Comparison of ENCODE assay signal across 9 mouse cellular contexts in genomic region chr4:114477082-114477771, GRCm38 (mm10).
DNase-seq lines count a peak whose midpoint lies in the region; ATAC-seq lines count a peak whose summit lies in the region.
"Had no signal": no experiment of that assay in that cellular context is flagged by ENCODE, and none has a peak within 500 bp of the region (broad histone marks: within the 10 kb centered on the region; RNA-seq: fewer than 3 reads in every experiment).

No protein-coding gene starts in this region.

- no peaks in the 10 kb centered on the region for H3K9me3 ChIP-seq in lung, embryonic 16.5 days (ENCODE audit: control insufficient read depth, low read length)
- H3K9me3 ChIP-seq in heart, embryonic 11.5 days (replicated peaks; ENCODE audit: control insufficient read depth, low read length), result no peaks in the 10 kb centered on the region
- H3K9me3 ChIP-seq in limb, embryonic 11.5 days (ENCODE audit: control insufficient read depth, low read length), result no peaks in the 10 kb centered on the region

- H3K9ac ChIP-seq in lung, embryonic 16.5 days (ENCODE audit: low read length), result no peak overlapping the region
- H3K9ac ChIP-seq in heart, embryonic 11.5 days (ENCODE audit: low read depth, low read length), result no peak overlapping the region
- no peak overlapping the region for H3K9ac ChIP-seq in limb, embryonic 11.5 days (ENCODE audit: low read length)

- peak; percentile 45 for ATAC-seq in lung, embryonic 16.5 days (ENCODE audit: low read depth)
- ATAC-seq in heart, embryonic 11.5 days (replicated peaks; ENCODE audit: insufficient number of reproducible peaks, low FRiP score, low TSS enrichment), result 0 out of 2 replicates have a peak, but pooled peaks have one; percentile 50
- ATAC-seq in limb, embryonic 11.5 days (ENCODE audit: insufficient number of reproducible peaks, low FRiP score, low TSS enrichment, low read depth), result 0 out of 2 replicates have a peak, but pooled peaks have one; percentile 41
- ATAC-seq: Patski had no signal

- no peak overlapping the region for H3K4me2 ChIP-seq in lung, embryonic 16.5 days (ENCODE audit: low read depth, low read length)
- no peak overlapping the region for H3K4me2 ChIP-seq in heart, embryonic 11.5 days
- H3K4me2 ChIP-seq in limb, embryonic 11.5 days (ENCODE audit: low read depth, severe bottlenecking), result peak overlapping the region; percentile 12; the same call in 1 of the 2 replicates

- DNase-seq in lung, postnatal 25 days (ENCODE audit: low spot score), result no peak
- peak; percentile 68 for DNase-seq in limb, embryonic 11.5 days (ENCODE audit: low spot score)
- DNase-seq in retina, postnatal 1 day, result peak; percentile 26
- DNase-seq in ovary, postnatal 14 days (ENCODE audit: low spot score), result no peak
- no peak for DNase-seq in gastrocnemius, adult 18-20 months (ENCODE audit: low spot score)
- DNase-seq in urinary bladder, postnatal 10 days (ENCODE audit: low spot score), result no peak

- no peak overlapping the region for H3K4me3 ChIP-seq in lung, embryonic 16.5 days (ENCODE audit: low read length)
- H3K4me3 ChIP-seq in heart, embryonic 11.5 days (ENCODE audit: low read depth, low read length), result no peak overlapping the region
- no peak overlapping the region for H3K4me3 ChIP-seq in limb, embryonic 11.5 days (ENCODE audit: low read depth, low read length)

- no peaks in the 10 kb centered on the region for H3K36me3 ChIP-seq in lung, embryonic 16.5 days (ENCODE audit: control insufficient read depth, insufficient read depth, low read length)
- H3K36me3 ChIP-seq in heart, embryonic 11.5 days (ENCODE audit: control insufficient read depth, insufficient read depth, low read length), result no peaks in the 10 kb centered on the region
- no peaks in the 10 kb centered on the region for H3K36me3 ChIP-seq in limb, embryonic 11.5 days (ENCODE audit: control insufficient read depth, insufficient read depth, low read length)

- H3K27me3 ChIP-seq in lung, embryonic 16.5 days (ENCODE audit: control insufficient read depth, insufficient read depth, low read depth, low read length), result no peaks in the 10 kb centered on the region
- H3K27me3 ChIP-seq in heart, embryonic 11.5 days (ENCODE audit: control insufficient read depth, insufficient read depth, low read length), result peaks cover 65% of the 10 kb centered on the region
- peaks cover 34% of the 10 kb centered on the region for H3K27me3 ChIP-seq in limb, embryonic 11.5 days (ENCODE audit: control insufficient read depth, insufficient read depth, low read length)
- H3K27me3 ChIP-seq: Patski had no signal

- 28% methylated on average over 11 of the region's 11 CpGs for WGBS in lung, embryonic 16.5 days
- WGBS in heart, embryonic 11.5 days (ENCODE audit: insufficient replicate concordance), result 22% methylated on average over 11 of the region's 11 CpGs
- WGBS in limb, embryonic 11.5 days, result 8% methylated on average over 11 of the region's 11 CpGs

- H3K4me1 ChIP-seq in lung, embryonic 16.5 days (replicated peaks; ENCODE audit: control insufficient read depth, insufficient read depth, low read length), result peaks cover 5% of the 10 kb centered on the region; the same call in 1 of the 2 replicates
- H3K4me1 ChIP-seq in heart, embryonic 11.5 days (ENCODE audit: control insufficient read depth, insufficient read depth, low read length), result peaks cover 12% of the 10 kb centered on the region
- peaks cover 23% of the 10 kb centered on the region for H3K4me1 ChIP-seq in limb, embryonic 11.5 days (ENCODE audit: control insufficient read depth, insufficient read depth, low read length)

- H3K27ac ChIP-seq in lung, embryonic 16.5 days (ENCODE audit: low read length), result no peak overlapping the region
- H3K27ac ChIP-seq in heart, embryonic 11.5 days (ENCODE audit: low read depth, low read length), result no peak overlapping the region
- no peak overlapping the region for H3K27ac ChIP-seq in limb, embryonic 11.5 days (replicated peaks; ENCODE audit: low read depth, low read length)

Comparison
In these comparisons a context has a peak if more than half of its experiments do, and no peak if none do; other contexts are left out.
1. DNase-seq: peak in limb, embryonic 11.5 days (single experiment) and retina, postnatal 1 day (single experiment); none in lung, postnatal 25 days (single experiment), ovary, postnatal 14 days (single experiment), gastrocnemius, adult 18-20 months (single experiment) and urinary bladder, postnatal 10 days (single experiment).
2. Peak in every context shown above with its lines, with median percentiles within 50 percentile points of each other: ATAC-seq.